8 mouse cellular contexts compared by ENCODE assay signal in the genomic region with DNA sequence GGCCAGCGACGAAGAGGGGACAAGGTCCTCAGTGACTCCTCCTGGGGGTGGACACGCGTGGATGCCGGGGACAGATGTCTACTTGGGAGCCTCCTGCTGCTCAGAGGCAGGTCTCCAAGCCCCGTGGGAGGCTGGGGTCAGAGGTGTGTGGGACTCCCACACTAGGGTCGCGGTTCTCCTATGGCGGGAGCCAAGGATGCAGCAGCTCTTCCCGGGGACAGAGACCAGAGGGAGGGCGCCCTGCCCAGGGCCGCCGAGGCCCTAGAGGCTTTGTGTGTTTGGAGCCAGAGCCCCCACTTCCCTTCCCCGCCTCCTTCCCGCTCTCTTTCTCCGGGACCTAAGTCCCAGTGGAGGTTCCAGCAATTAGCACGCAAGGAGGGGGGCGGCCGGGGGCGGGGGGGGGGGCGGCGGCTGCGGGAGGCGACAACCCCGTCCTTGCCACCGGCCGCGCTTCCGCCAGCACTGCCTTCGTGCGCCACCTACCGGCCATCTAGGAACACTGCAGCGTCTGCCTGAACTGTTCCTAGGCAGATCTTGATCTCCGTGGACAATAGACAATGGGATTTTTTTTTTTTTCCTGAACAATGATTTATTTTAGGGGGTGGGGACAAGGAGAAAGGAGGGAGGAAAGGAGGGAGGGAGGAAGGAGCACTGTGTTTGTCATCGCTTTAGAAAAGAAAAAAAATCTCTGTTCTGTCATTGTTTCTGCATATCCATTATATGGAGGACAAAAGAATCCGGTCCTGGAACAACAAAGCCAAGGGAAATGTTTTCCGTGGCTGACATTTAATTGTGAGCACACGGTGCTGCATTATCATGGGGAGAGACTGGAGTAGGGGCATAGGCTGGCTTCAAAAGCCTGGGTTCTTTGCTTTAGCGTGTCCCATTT.
DNase-seq lines count a peak whose midpoint lies in the region; ATAC-seq and TF ChIP-seq lines count a peak whose summit lies in the region.

No protein-coding gene starts in this region.

- H3K4me3 ChIP-seq in E14TG2a.4 (replicated peaks; ENCODE audit: low read length) = peak overlapping the region; percentile 74
- H3K4me3 ChIP-seq in forebrain, embryonic 12.5 days (replicated peaks) = peak overlapping the region; percentile 43
- H3K4me3 ChIP-seq in lung, embryonic 14.5 days (ENCODE audit: low read depth, low read length) = peak overlapping the region; percentile 41
- H3K4me3 ChIP-seq in neural tube, embryonic 15.5 days (replicated peaks) = peak overlapping the region; percentile 42

- H3K36me3 ChIP-seq in E14TG2a.4 (ENCODE audit: insufficient read depth, low read length) = no peaks in the 10 kb centered on the region
- no peaks in the 10 kb centered on the region for H3K36me3 ChIP-seq in forebrain, embryonic 12.5 days (replicated peaks)
- H3K36me3 ChIP-seq in lung, embryonic 14.5 days (ENCODE audit: insufficient read depth) = no peaks in the 10 kb centered on the region
- no peaks in the 10 kb centered on the region for H3K36me3 ChIP-seq in neural tube, embryonic 15.5 days

- peak; percentile 91 for ATAC-seq in forebrain, embryonic 12.5 days (ENCODE audit: low FRiP score)
- peak; percentile 81 for ATAC-seq in lung, embryonic 14.5 days (ENCODE audit: insufficient read depth)
- peak; percentile 84 for ATAC-seq in neural tube, embryonic 15.5 days (ENCODE audit: low FRiP score)

- DNase-seq in c-Kit-positive CD71-negative TER-119-negative erythroid progenitor cells, embryonic 14.5 days (ENCODE audit: low read depth) = peak; percentile 50
- peak; percentile 87 to 89 for DNase-seq in heart, postnatal 14 days
- DNase-seq in kidney, postnatal 4 days = peak; percentile 88 to 90
- DNase-seq in lung, embryonic 14.5 days = peak; percentile 94
- peak; percentile 90 for DNase-seq in testis, postnatal 10 days (ENCODE audit: low spot score)

- peak overlapping the region; percentile 80 for H3K9ac ChIP-seq in forebrain, embryonic 12.5 days
- peak overlapping the region; percentile 66 for H3K9ac ChIP-seq in lung, embryonic 14.5 days
- H3K9ac ChIP-seq in neural tube, embryonic 15.5 days (replicated peaks) = peak overlapping the region; percentile 59

- H3K4me1 ChIP-seq in E14TG2a.4 (replicated peaks; ENCODE audit: low read depth, low read length) = peaks cover 21% of the 10 kb centered on the region
- peaks cover 10% of the 10 kb centered on the region for H3K4me1 ChIP-seq in forebrain, embryonic 12.5 days
- peaks cover 4% of the 10 kb centered on the region; the same call in 1 of the 2 replicates for H3K4me1 ChIP-seq in lung, embryonic 14.5 days (ENCODE audit: insufficient read depth)
- peaks cover 22% of the 10 kb centered on the region for H3K4me1 ChIP-seq in neural tube, embryonic 15.5 days

- peak overlapping the region; percentile 82 for H3K27ac ChIP-seq in forebrain, embryonic 12.5 days
- H3K27ac ChIP-seq in lung, embryonic 14.5 days (ENCODE audit: low read depth) = peak overlapping the region; percentile 51; the same call in 1 of the 2 replicates
- peak overlapping the region; percentile 91 for H3K27ac ChIP-seq in neural tube, embryonic 15.5 days (replicated peaks)

- peak; percentile 71 for TF ChIP-seq CTCF in E14TG2a.4 (conservative IDR thresholded peaks at IDR 0.05; ENCODE audit: low read length)
- TF ChIP-seq CTCF in lung, embryonic 14.5 days (IDR thresholded peaks at IDR 0.05; ENCODE audit: low read depth) = peak; percentile 88

- 4% methylated on average over 37 of the region's 39 CpGs for WGBS in forebrain, embryonic 12.5 days
- whole genome bisulfite sequencing in lung, embryonic 14.5 days = 4% methylated on average over 33 of the region's 39 CpGs
- 1% methylated on average over 33 of the region's 39 CpGs for WGBS in neural tube, embryonic 15.5 days

- H3K4me2 ChIP-seq in forebrain, embryonic 12.5 days = peak overlapping the region; percentile 77
- H3K4me2 ChIP-seq in lung, embryonic 14.5 days = peak overlapping the region; percentile 78
- H3K4me2 ChIP-seq in neural tube, embryonic 15.5 days = peak overlapping the region; percentile 81

- intact Hi-C loops in heart, postnatal 14 days (cut with DNase I) = loop anchor here (1.0 to 10.0 kb wide), 4 partner anchors 92 to 495 kb away; no protein-coding TSS in a partner anchor

- no peaks in the 10 kb centered on the region for H3K9me3 ChIP-seq in E14TG2a.4 (ENCODE audit: low read length)
- H3K9me3 ChIP-seq in forebrain, embryonic 12.5 days = no peaks in the 10 kb centered on the region
- no peaks in the 10 kb centered on the region for H3K9me3 ChIP-seq in lung, embryonic 14.5 days (ENCODE audit: low read depth, low read length)
- no peaks in the 10 kb centered on the region for H3K9me3 ChIP-seq in neural tube, embryonic 15.5 days (replicated peaks)

- H3K27me3 ChIP-seq in E14TG2a.4 (ENCODE audit: insufficient read depth, low read length) = peaks cover 44% of the 10 kb centered on the region
- H3K27me3 ChIP-seq in forebrain, embryonic 12.5 days = peaks cover 3% of the 10 kb centered on the region; the same call in 1 of the 2 replicates
- H3K27me3 ChIP-seq in lung, embryonic 14.5 days (ENCODE audit: insufficient read depth, low read length) = no peaks in the 10 kb centered on the region
- H3K27me3 ChIP-seq in neural tube, embryonic 15.5 days (replicated peaks) = no peaks in the 10 kb centered on the region

Comparison
In these comparisons a context has a peak if more than half of its experiments do, and no peak if none do; other contexts are left out.
1. Peak in every context shown above with its lines: DNase-seq, ATAC-seq, H3K4me3 ChIP-seq and H3K27ac ChIP-seq.